Mouse (Mus musculus) spleen, adult 2 months (tissue): ENCODE data around the gene Heatr5a. TPM values are rescaled to one million over a fixed set of nuclear protein-coding genes. Genes with fewer than 3 reads are reported as not detected.

ENCODE experiments used
- DNase-seq, 2 experiments: peaks; one replicate each; pipeline versions ENCODE4 v3.0.0 to v3.0.0-alpha.2; 2012 to 2021; ENCODE audit warnings: low spot score in 2 of 2, low read depth in 1 of 2
- H3K27ac ChIP-seq: fragments of 200-500 bp; 2 replicates; pipeline ENCODE4 v1.5.1; 2012; ENCODE audit warnings: low read length, inconsistent platforms; ENCODE audit not compliant: insufficient read depth
- H3K27me3 ChIP-seq: fragments of 200-500 bp; 2 replicates; pipeline ENCODE4 v1.6.1; 2012; ENCODE audit warnings: mild to moderate bottlenecking, moderate library complexity, low read length, inconsistent platforms; ENCODE audit not compliant: control insufficient read depth, insufficient read depth
- H3K36me3 ChIP-seq: fragments of 200-500 bp; 2 replicates; pipeline ENCODE4 v1.6.1; 2012; ENCODE audit warnings: mild to moderate bottlenecking, low read length, inconsistent platforms; ENCODE audit not compliant: control insufficient read depth, insufficient read depth
- H3K4me1 ChIP-seq: fragments of 200-500 bp; 2 replicates; pipeline ENCODE4 v1.6.1; 2011; ENCODE audit warnings: inconsistent platforms; ENCODE audit not compliant: control insufficient read depth, insufficient read depth, insufficient read length
- H3K4me3 ChIP-seq: fragments of 200-500 bp; 2 replicates; pipeline ENCODE4 v1.5.1; 2011; ENCODE audit warnings: mild to moderate bottlenecking, inconsistent platforms; ENCODE audit not compliant: insufficient read depth, insufficient read length; ENCODE audit errors: extremely low read depth
- CTCF ChIP-seq: fragments of 200-500 bp; IDR thresholded peaks from 2 replicates; pipeline ENCODE4 v1.5.1; 2011; ENCODE audit warnings: mild to moderate bottlenecking, inconsistent platforms; ENCODE audit not compliant: insufficient read depth, insufficient read length, insufficient replicate concordance; ENCODE audit errors: extremely low read depth
- POLR2A ChIP-seq: fragments of 200-500 bp; IDR thresholded peaks from 2 replicates; pipeline ENCODE4 v1.6.1; 2011; ENCODE audit warnings: low read depth, low read length, inconsistent platforms
- WGBS: fragments of 180-500 bp; shearing (Covaris S2); methylation state at CpG from one replicate; pipeline ENCODE4 v1.1.7; 2018; 5-methylcytosine and 5-hydroxymethylcytosine counted together
- polyA plus RNA-seq: library from polyadenylated mRNA; depleted of rRNA; stranded (reverse); fragments of >200 nt; gene quantifications from 2 replicates; pipeline ENCODE4 v1.2.3, GENCODE M21; 2012

The Heatr5a gene
- polyA plus RNA-seq, 1 experiment: 18.0 TPM

- WGBS: 26% methylated on average over 11 of the region's 11 CpGs
- Histone ChIP-seq H3K4me3 (no peak overlapping the region), H3K4me1 (peaks cover under 1% of the 10 kb centered on the region; the same call in 1 of the 2 replicates), H3K36me3 (no peaks in the 10 kb centered on the region; the same call in 1 of the 2 replicates), H3K27ac (peak overlapping the region; percentile 37), H3K27me3 (no peaks in the 10 kb centered on the region)
- DNase-seq: no peak
- TF ChIP-seq CTCF (no peak), POLR2A (no peak)
Observed at GRCm38 (mm10) chr12:51871446-51872144, 99.5 kb downstream of the Heatr5a start.

- Histone ChIP-seq H3K4me1 (peaks cover 21% of the 10 kb centered on the region; the same call in 1 of the 2 replicates), H3K4me3 (no peak overlapping the region), H3K27ac (no peak overlapping the region), H3K36me3 (no peaks in the 10 kb centered on the region), H3K27me3 (no peaks in the 10 kb centered on the region)
- DNase-seq: no peak
- 63% methylated on average over 3 of the region's 3 CpGs for WGBS
- TF ChIP-seq CTCF (no peak), POLR2A (no peak)
Observed at GRCm38 (mm10) chr12:51869511-51869910, 101.6 kb downstream of the Heatr5a start.

- WGBS: 52% methylated on average over 8 of the region's 8 CpGs
- no peak for TF ChIP-seq CTCF
- TF ChIP-seq POLR2A: no peak
- peaks cover 25% of the 10 kb centered on the region; the same call in 1 of the 2 replicates for H3K4me1 ChIP-seq
- H3K4me3 ChIP-seq: no peak overlapping the region
- H3K36me3 ChIP-seq: no peaks in the 10 kb centered on the region
- no peak for DNase-seq
- H3K27me3 ChIP-seq: no peaks in the 10 kb centered on the region
- H3K27ac ChIP-seq: peak overlapping the region; percentile 15
Observed at GRCm38 (mm10) chr12:51867076-51867475, 104.0 kb downstream of the Heatr5a start.

- H3K27ac ChIP-seq: peak overlapping the region; percentile 74
- 42% methylated on average over 13 of the region's 13 CpGs for WGBS
- H3K4me1 ChIP-seq: peaks cover 25% of the 10 kb centered on the region; the same call in 1 of the 2 replicates
- no peaks in the 10 kb centered on the region for H3K27me3 ChIP-seq
- peak in 1 of 2 experiments; percentile 79 for DNase-seq
- no peaks in the 10 kb centered on the region for H3K36me3 ChIP-seq
- peak; percentile 3; the same call in 1 of the 2 replicates for TF ChIP-seq POLR2A
- no peak for TF ChIP-seq CTCF
- H3K4me3 ChIP-seq: no peak overlapping the region
Observed at GRCm38 (mm10) chr12:51866226-51866910, 104.8 kb downstream of the Heatr5a start.

- Histone ChIP-seq H3K4me3 (no peak overlapping the region), H3K27me3 (no peaks in the 10 kb centered on the region), H3K36me3 (no peaks in the 10 kb centered on the region), H3K27ac (peak overlapping the region; percentile 74), H3K4me1 (peaks cover 25% of the 10 kb centered on the region; the same call in 1 of the 2 replicates)
- 25% methylated on average over 4 of the region's 4 CpGs for WGBS
- DNase-seq: peak in 1 of 2 experiments; percentile 90
- no peak for TF ChIP-seq CTCF
- no peak for TF ChIP-seq POLR2A
Observed at GRCm38 (mm10) chr12:51865790-51866179, 105.3 kb downstream of the Heatr5a start.

GRCm38 (mm10) chr12:51865061-51865789, 105.9 kb downstream of the Heatr5a start:
- TF ChIP-seq POLR2A (no peak), CTCF (no peak)
- H3K4me1 ChIP-seq: peaks cover 25% of the 10 kb centered on the region; the same call in 1 of the 2 replicates
- DNase-seq: peak in 1 of 2 experiments; percentile 44
- WGBS: 46% methylated on average over 9 of the region's 9 CpGs
- H3K27ac ChIP-seq: peak overlapping the region; percentile 74
- no peaks in the 10 kb centered on the region for H3K36me3 ChIP-seq
- H3K27me3 ChIP-seq: no peaks in the 10 kb centered on the region
- no peak overlapping the region for H3K4me3 ChIP-seq
